9 mouse cellular contexts compared by ENCODE assay signal in genomic region chr11:64436412-64436727, GRCm38 (mm10). TPM values are rescaled to one million over a fixed set of nuclear protein-coding genes. Genes with fewer than 3 reads are reported as not detected.
DNase-seq lines count a peak whose midpoint lies in the region; ATAC-seq and TF ChIP-seq lines count a peak whose summit lies in the region.
"Had no signal": no experiment of that assay in that cellular context is flagged by ENCODE, and none has a peak within 500 bp of the region (broad histone marks: within the 10 kb centered on the region; RNA-seq: fewer than 3 reads in every experiment).

F930015N05Rik (minus strand) TSS chr11:64436653.

- H3K27ac ChIP-seq in gastrocnemius, adult 2 months = peak within 1 kb of the TSS; percentile 66
- no peak within 1 kb of the TSS for H3K27ac ChIP-seq in thymus, adult 2 months (ENCODE audit: control insufficient read depth, insufficient read depth, low read length)
- H3K27ac ChIP-seq in limb, embryonic 15.5 days = peak within 1 kb of the TSS; percentile 87
- H3K27ac ChIP-seq in stomach, postnatal 0 days (replicated peaks) = peak within 1 kb of the TSS; percentile 58

- peak within 1 kb of the TSS; percentile 78 for H3K9ac ChIP-seq in limb, embryonic 15.5 days
- H3K9ac ChIP-seq in stomach, postnatal 0 days (ENCODE audit: low read length) = peak within 1 kb of the TSS; percentile 69

- H3K4me2 ChIP-seq in limb, embryonic 15.5 days = peak within 1 kb of the TSS; percentile 98
- peak within 1 kb of the TSS; percentile 98 for H3K4me2 ChIP-seq in stomach, postnatal 0 days (replicated peaks; ENCODE audit: low read depth)

- intact Hi-C loops in gastrocnemius, adult 2 months (cut with DNase I) = no loop called here

- no peak for TF ChIP-seq CTCF in gastrocnemius, adult 2 months (IDR thresholded peaks at IDR 0.05)
- TF ChIP-seq CTCF in thymus, adult 2 months (IDR thresholded peaks at IDR 0.05; ENCODE audit: borderline replicate concordance, control insufficient read depth, extremely low read depth, insufficient read depth, low read length, poor library complexity) = no peak
- TF ChIP-seq CTCF in stomach, postnatal 0 days (IDR thresholded peaks at IDR 0.05; ENCODE audit: low read depth) = no peak

- H3K27me3 ChIP-seq in thymus, adult 2 months (ENCODE audit: control insufficient read depth, insufficient read depth, low read length) = peaks cover 4% of the 10 kb centered on the region; the same call in 1 of the 2 replicates
- peaks cover 9% of the 10 kb centered on the region for H3K27me3 ChIP-seq in limb, embryonic 15.5 days
- H3K27me3 ChIP-seq in stomach, postnatal 0 days (ENCODE audit: control insufficient read depth, insufficient read depth, low read length) = no peaks in the 10 kb centered on the region
- H3K27me3 ChIP-seq: CH12.LX had no signal

- TF ChIP-seq POLR2A in thymus, adult 2 months (IDR thresholded peaks at IDR 0.05; ENCODE audit: control insufficient read depth, extremely low read depth, insufficient read depth, low read length, poor library complexity) = no peak

- H3K36me3 ChIP-seq in thymus, adult 2 months (ENCODE audit: control insufficient read depth, insufficient read depth, low read length) = no peaks in the 10 kb centered on the region
- H3K36me3 ChIP-seq in limb, embryonic 15.5 days = no peaks in the 10 kb centered on the region
- H3K36me3 ChIP-seq in stomach, postnatal 0 days (ENCODE audit: control insufficient read depth, insufficient read depth, low read length) = no peaks in the 10 kb centered on the region

- TF ChIP-seq EP300 in stomach, postnatal 0 days (optimal IDR thresholded peaks at IDR 0.05) = no peak

- no peaks in the 10 kb centered on the region for H3K9me3 ChIP-seq in limb, embryonic 15.5 days
- H3K9me3 ChIP-seq in stomach, postnatal 0 days (ENCODE audit: control insufficient read depth, low read length) = no peaks in the 10 kb centered on the region

- no peaks in the 10 kb centered on the region for H3K4me1 ChIP-seq in thymus, adult 2 months (replicated peaks; ENCODE audit: control insufficient read depth, insufficient read depth, low read length)
- H3K4me1 ChIP-seq in limb, embryonic 15.5 days = peaks cover 23% of the 10 kb centered on the region
- H3K4me1 ChIP-seq in stomach, postnatal 0 days (replicated peaks; ENCODE audit: control insufficient read depth, insufficient read depth) = peaks cover 2% of the 10 kb centered on the region; the same call in 1 of the 2 replicates

- ATAC-seq in limb, embryonic 15.5 days (ENCODE audit: insufficient number of reproducible peaks, low FRiP score, low TSS enrichment, low read depth) = no peak
- no peak for ATAC-seq in stomach, postnatal 0 days (ENCODE audit: low FRiP score, low TSS enrichment)
- ATAC-seq in monocyte, adult 5-6 weeks (replicated peaks; ENCODE audit: insufficient number of reproducible peaks, low FRiP score, low TSS enrichment, poor library complexity, severe bottlenecking) = no peak

- WGBS in thymus, adult 2 months = 3% methylated on average over 24 of the region's 24 CpGs
- WGBS in limb, embryonic 15.5 days = under 1% methylated on average over 24 of the region's 24 CpGs
- under 1% methylated on average over 23 of the region's 24 CpGs for WGBS in stomach, postnatal 0 days

- H3K4me3 ChIP-seq in gastrocnemius, adult 2 months = peak within 1 kb of the TSS; percentile 73
- H3K4me3 ChIP-seq in thymus, adult 2 months (ENCODE audit: control insufficient read depth, insufficient read depth, low read length) = peak within 1 kb of the TSS; percentile 12
- peak within 1 kb of the TSS; percentile 63 for H3K4me3 ChIP-seq in limb, embryonic 15.5 days
- H3K4me3 ChIP-seq in stomach, postnatal 0 days (ENCODE audit: low read depth, low read length) = peak within 1 kb of the TSS; percentile 55

- no peak for DNase-seq in gastrocnemius, adult 2 months
- no peak for DNase-seq in gastrocnemius, postnatal 10 days
- no peak for DNase-seq in thymus, adult 2 months
- no peak for DNase-seq in thymus, postnatal 4 days
- DNase-seq in stomach, postnatal 0 days (ENCODE audit: low spot score) = no peak
- no peak for DNase-seq in right cerebral cortex, postnatal 14 days

RNA-seq across cellular contexts. Expression of gene F930015N05Rik, which starts in this region (rescaled TPM):
- total RNA-seq in gastrocnemius, adult 2 months (2021) = not detected
- total RNA-seq in gastrocnemius, postnatal 10 days (2021) = under 1 TPM in 1 of 2 experiments, not detected in 1; 0.18 TPM
- polyA plus RNA-seq in thymus, adult 2 months (2012; rRNA removed) = 0.22 and 0.36 TPM in 2 replicates
- polyA plus RNA-seq in limb, embryonic 15.5 days (2015; fragmentation: Nextera tagmentation; extraction: Ambion mirVana) = 1.00 and 1.1 TPM in 2 replicates
- polyA plus RNA-seq in stomach, postnatal 0 days (2015; fragmentation: Nextera tagmentation; extraction: Ambion mirVana) = 0.27 and 0.41 TPM in 2 replicates
- total RNA-seq in monocyte, adult 5-6 weeks (2017) = not detected in 3 replicates
- total RNA-seq: CH12.LX had no signal

Comparison
In these comparisons a context has a peak if more than half of its experiments do, and no peak if none do; other contexts are left out.
1. H3K4me3 ChIP-seq: peak in every context shown above with its lines; median percentile 73 in gastrocnemius, adult 2 months; 63 in limb, embryonic 15.5 days; 55 in stomach, postnatal 0 days; 12 in thymus, adult 2 months.